Mouse (Mus musculus) hindbrain, embryonic 15.5 days (tissue): ENCODE data around the gene Myom1. TPM values are rescaled to one million over a fixed set of nuclear protein-coding genes. Genes with fewer than 3 reads are reported as not detected.

ENCODE experiments used
- ATAC-seq: fragments of 200-750 bp; cut with Nextera tagmentation; 2 replicates; pipeline ENCODE4 v1.8.0; 2017; ENCODE audit warnings: low read depth, moderate number of reproducible peaks, moderate TSS enrichment; ENCODE audit not compliant: low FRiP score
- H3K27ac ChIP-seq: fragments of 300-500 bp; sonication (generic); replicated peaks from 2 replicates; pipeline ENCODE4 v1.5.1; 2015; ENCODE audit warnings: mild to moderate bottlenecking, inconsistent platforms
- H3K27me3 ChIP-seq: fragments of 300-500 bp; sonication (generic); 2 replicates; pipeline ENCODE4 v1.6.1; 2015; ENCODE audit warnings: control low read depth, inconsistent platforms
- H3K36me3 ChIP-seq: fragments of 300-500 bp; sonication (generic); 2 replicates; pipeline ENCODE4 v1.6.1; 2015; ENCODE audit warnings: control low read depth, inconsistent platforms
- H3K4me1 ChIP-seq: fragments of 300-500 bp; sonication (generic); replicated peaks from 2 replicates; pipeline ENCODE4 v1.6.1; 2015; ENCODE audit warnings: control low read depth, inconsistent platforms
- H3K4me2 ChIP-seq: fragments of 300-500 bp; sonication (generic); 2 replicates; pipeline ENCODE4 v1.6.1; 2015; ENCODE audit warnings: moderate library complexity, mild to moderate bottlenecking, inconsistent platforms
- H3K4me3 ChIP-seq: fragments of 300-500 bp; sonication (generic); 2 replicates; pipeline ENCODE4 v1.5.1; 2015; ENCODE audit warnings: mild to moderate bottlenecking, inconsistent platforms
- H3K9ac ChIP-seq: fragments of 300-500 bp; sonication (generic); 2 replicates; pipeline ENCODE4 v1.6.1; 2015; ENCODE audit warnings: inconsistent platforms
- H3K9me3 ChIP-seq: fragments of 300-500 bp; sonication (generic); 2 replicates; pipeline ENCODE4 v1.6.1; 2016; ENCODE audit warnings: control low read depth, inconsistent platforms
- WGBS: fragments of 180-500 bp; shearing (Covaris S2); methylation state at CpG from one replicate; pipeline ENCODE4 v1.1.7; 2015; 5-methylcytosine and 5-hydroxymethylcytosine counted together
- polyA plus RNA-seq: library from polyadenylated mRNA; unstranded; fragments of >200 nt; fragmentation: Nextera tagmentation; extraction: Ambion mirVana; gene quantifications from 2 replicates; pipeline ENCODE4 v1.2.1, GENCODE M21; 2015

The Myom1 gene
- polyA plus RNA-seq, 1 experiment from 2014 or later: 1.6 TPM

GRCm38 (mm10) chr17:71160244-71160995, 158.0 kb downstream of the Myom1 start:
- no peak overlapping the region for H3K4me2 ChIP-seq
- ATAC-seq: no peak
- WGBS: 92% methylated on average over 8 of the region's 8 CpGs
- no peaks in the 10 kb centered on the region for H3K9me3 ChIP-seq
- H3K27ac ChIP-seq: no peak overlapping the region
- no peaks in the 10 kb centered on the region for H3K4me1 ChIP-seq
- H3K4me3 ChIP-seq: no peak overlapping the region
- H3K27me3 ChIP-seq: no peaks in the 10 kb centered on the region
- no peaks in the 10 kb centered on the region for H3K36me3 ChIP-seq
- no peak overlapping the region for H3K9ac ChIP-seq

DNA sequence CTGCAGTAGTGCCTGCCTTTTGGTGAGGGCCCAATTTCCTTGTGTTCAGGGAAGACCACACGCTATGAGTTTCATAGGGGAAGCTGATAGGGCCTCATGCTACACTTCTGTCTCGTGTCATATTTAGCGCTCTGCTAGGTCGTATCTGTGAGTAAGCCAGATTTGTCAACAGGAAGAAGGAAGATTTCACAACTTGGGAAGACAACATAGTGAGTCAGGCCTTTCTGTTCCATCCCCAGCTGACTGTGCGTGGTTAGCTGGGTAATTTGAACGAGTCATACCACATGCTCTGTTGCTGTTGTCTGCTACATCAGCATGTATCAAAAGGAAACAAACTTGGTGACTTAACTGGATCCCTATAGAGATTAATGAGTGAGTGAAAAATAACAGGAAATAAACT, 162.6 kb downstream of the Myom1 start:
- Histone ChIP-seq H3K4me2 (no peak overlapping the region), H3K4me1 (no peaks in the 10 kb centered on the region), H3K27ac (no peak overlapping the region), H3K9ac (no peak overlapping the region), H3K27me3 (no peaks in the 10 kb centered on the region), H3K9me3 (no peaks in the 10 kb centered on the region), H3K36me3 (no peaks in the 10 kb centered on the region), H3K4me3 (no peak overlapping the region)
- no peak for ATAC-seq
- WGBS: 83% methylated on average over 6 of the region's 6 CpGs

DNA sequence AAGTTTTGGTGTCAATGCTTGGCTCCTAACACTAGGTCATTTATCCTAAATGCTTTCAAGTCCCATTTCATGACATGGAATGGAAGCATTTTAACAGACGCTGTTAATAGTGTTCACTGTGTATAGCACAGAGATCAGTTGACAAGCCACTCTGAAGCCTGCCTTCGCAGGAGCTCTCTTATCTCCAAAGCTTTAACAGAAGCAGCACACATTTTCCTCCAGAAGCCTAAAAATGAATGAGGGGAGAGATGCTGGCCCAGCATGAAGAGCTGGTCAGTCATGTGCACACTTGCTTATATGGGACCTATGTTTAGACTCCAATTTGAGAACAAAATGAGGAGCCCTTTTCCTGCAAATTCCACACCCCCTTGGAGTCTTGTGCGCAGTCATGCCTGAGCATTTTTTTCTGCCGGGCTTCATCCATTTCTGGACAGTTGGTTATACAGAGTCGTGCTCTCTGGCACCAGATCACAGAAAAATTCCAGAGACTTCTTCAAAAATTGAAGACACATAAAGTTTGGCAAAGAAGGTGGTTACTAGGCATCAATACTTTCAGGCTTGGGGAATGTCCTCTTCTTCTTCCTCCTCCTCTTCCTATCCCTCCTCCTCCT, 165.9 kb downstream of the Myom1 start:
- H3K4me1 ChIP-seq: no peaks in the 10 kb centered on the region
- no peak overlapping the region for H3K27ac ChIP-seq
- H3K4me3 ChIP-seq: no peak overlapping the region
- 82% methylated on average over 5 of the region's 5 CpGs for WGBS
- no peak overlapping the region for H3K4me2 ChIP-seq
- H3K36me3 ChIP-seq: no peaks in the 10 kb centered on the region
- H3K9ac ChIP-seq: no peak overlapping the region
- H3K9me3 ChIP-seq: no peaks in the 10 kb centered on the region
- no peaks in the 10 kb centered on the region for H3K27me3 ChIP-seq
- ATAC-seq: no peak

DNA sequence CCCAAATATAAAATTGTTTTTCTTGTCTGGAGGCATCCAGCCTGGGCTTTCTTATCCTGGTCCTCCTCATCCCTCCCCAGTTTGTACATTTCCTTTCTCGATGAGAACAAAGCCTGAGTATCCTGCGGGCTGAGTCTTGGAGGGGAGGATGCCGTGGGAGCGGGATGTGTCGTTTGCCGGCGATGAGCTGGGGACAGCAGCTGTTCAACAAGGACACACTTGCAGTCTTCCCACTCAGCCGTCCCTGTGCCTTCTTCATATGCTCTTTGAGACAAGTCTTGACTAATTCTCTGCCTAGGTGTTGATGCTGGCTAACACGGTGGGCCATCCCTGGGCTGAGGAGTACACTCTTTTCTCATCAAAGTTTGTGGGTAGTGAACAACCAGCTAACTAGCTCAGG, 166.4 kb downstream of the Myom1 start:
- Histone ChIP-seq H3K4me3 (no peak overlapping the region), H3K27ac (no peak overlapping the region), H3K9me3 (no peaks in the 10 kb centered on the region), H3K4me2 (no peak overlapping the region), H3K9ac (no peak overlapping the region), H3K27me3 (no peaks in the 10 kb centered on the region), H3K4me1 (no peaks in the 10 kb centered on the region), H3K36me3 (no peaks in the 10 kb centered on the region)
- ATAC-seq: no peak
- WGBS: 60% methylated on average over 9 of the region's 9 CpGs

DNA sequence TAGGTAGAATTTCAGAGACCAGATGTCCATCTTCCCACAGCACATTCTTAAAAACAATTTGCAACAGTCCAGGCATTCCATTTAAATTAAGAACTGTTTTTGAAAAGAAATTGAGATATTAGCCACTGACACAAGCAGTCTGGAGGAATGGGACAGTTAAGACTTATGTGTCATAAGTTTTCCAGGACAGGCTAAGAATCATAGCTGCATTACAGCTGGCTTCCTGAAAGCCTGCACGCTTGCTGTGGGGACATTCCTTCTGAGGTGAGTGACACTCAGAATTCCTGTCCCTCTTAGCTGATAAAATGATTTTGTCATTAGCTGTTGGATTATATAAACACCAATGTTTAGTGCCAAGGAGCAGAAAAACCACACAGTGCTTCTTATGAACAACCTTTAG, 167.2 kb downstream of the Myom1 start:
- H3K27me3 ChIP-seq: no peaks in the 10 kb centered on the region
- H3K36me3 ChIP-seq: no peaks in the 10 kb centered on the region
- no peaks in the 10 kb centered on the region for H3K9me3 ChIP-seq
- no peaks in the 10 kb centered on the region for H3K4me1 ChIP-seq
- no peak overlapping the region for H3K4me3 ChIP-seq
- no peak overlapping the region for H3K4me2 ChIP-seq
- no peak overlapping the region for H3K27ac ChIP-seq
- H3K9ac ChIP-seq: no peak overlapping the region
- no peak for ATAC-seq
- 88% methylated on average over 1 of the region's 1 CpGs for WGBS

DNA sequence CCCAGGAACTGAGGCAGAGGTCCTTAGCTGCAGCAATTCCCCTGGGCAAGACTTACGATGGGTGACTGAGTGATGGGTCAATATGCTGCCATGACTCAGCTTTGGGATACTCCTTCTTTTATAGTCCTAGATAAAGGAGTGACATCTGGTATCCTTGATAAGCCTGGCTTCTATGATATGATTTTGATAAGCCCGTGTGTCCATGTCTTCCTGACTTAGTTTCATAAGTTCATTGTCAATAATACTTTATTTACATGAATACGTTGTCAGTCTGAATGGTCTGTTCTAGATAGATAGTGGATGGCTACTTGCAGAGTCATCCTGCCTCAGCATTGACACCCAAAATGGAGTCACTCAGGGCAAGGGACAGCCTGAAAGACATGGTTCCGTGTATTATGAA, 168.7 kb downstream of the Myom1 start:
- no peaks in the 10 kb centered on the region for H3K27me3 ChIP-seq
- no peaks in the 10 kb centered on the region for H3K9me3 ChIP-seq
- whole genome bisulfite sequencing: 93% methylated on average over 4 of the region's 4 CpGs
- no peak overlapping the region for H3K27ac ChIP-seq
- no peak for ATAC-seq
- H3K36me3 ChIP-seq: no peaks in the 10 kb centered on the region
- H3K9ac ChIP-seq: no peak overlapping the region
- no peaks in the 10 kb centered on the region for H3K4me1 ChIP-seq
- H3K4me2 ChIP-seq: no peak overlapping the region
- no peak overlapping the region for H3K4me3 ChIP-seq

Other genes starting within 250 kb of the Myom1 start
- gene Tgif1, start 149.1 kb upstream of the Myom1 start, polyA plus RNA-seq: 14.6 and 16.2 TPM in 2 replicates
- 104 and 120 TPM in 2 replicates for gene Myl12a, start 245 bp downstream of the Myom1 start, polyA plus RNA-seq
- 41.7 and 42.6 TPM in 2 replicates for gene Lpin2, start 179.9 kb downstream of the Myom1 start, polyA plus RNA-seq